Mouse (Mus musculus) spleen, postnatal 0 days (tissue): ENCODE results near the gene Trim9. TPM values are rescaled to one million over a fixed set of nuclear protein-coding genes. Genes with fewer than 3 reads are reported as not detected.

Source experiments
- polyA plus RNA-seq: library from polyadenylated mRNA; unstranded; fragments of >200 nt; fragmentation: Nextera tagmentation; extraction: Ambion mirVana; gene quantifications from 2 replicates; pipeline ENCODE4 v1.2.1, GENCODE M21; 2015

The Trim9 gene
- 0.16 and 0.23 TPM in 2 replicates for polyA plus RNA-seq

GRCm38 (mm10) chr12:70347202-70347841 lies at the start of gene Trim9:
TSS of gene Trim9 (minus strand) at chr12:70347614.

GRCm38 (mm10) chr12:70231294-70231693 lies 116.1 kb downstream of the Trim9 start, which contains the start of gene Pygl:
TSS of gene Pygl (minus strand) at chr12:70231488.

Other genes starting within 250 kb of the Trim9 start
- gene Nin, start 233.9 kb downstream of the Trim9 start, polyA plus RNA-seq, result 8.5 and 10.8 TPM in 2 replicates
- 0.30 TPM in 1 of 2 replicates, not detected in the other for gene Abhd12b, start 193.5 kb downstream of the Trim9 start, polyA plus RNA-seq
- 55.7 and 70.2 TPM in 2 replicates for gene Pygl, start 116.1 kb downstream of the Trim9 start, polyA plus RNA-seq
- gene Tmx1, start 105.5 kb upstream of the Trim9 start, polyA plus RNA-seq, result 116 and 123 TPM in 2 replicates